Mouse (Mus musculus) gastrocnemius, adult 18-20 months (tissue): ENCODE results near the gene Raet1d. TPM values are rescaled to one million over a fixed set of nuclear protein-coding genes. Genes with fewer than 3 reads are reported as not detected.
A peak's percentile ranks its signal among the peaks of the same experiment; 100 is the strongest.
"Not testable (repeated sequence)": the region's sequence is repeated elsewhere in the genome, so short reads cannot be mapped to it uniquely, and the experiment has no call there.

Experiments used
- DNase-seq: peaks from one replicate; pipeline ENCODE4 v3.0.0; 2021; ENCODE audit warnings: low spot score
- long read RNA-seq, 2 experiments: library from polyadenylated mRNA; stranded (forward); transcript quantifications; one replicate each; pipeline ENCODE4 v2.0.0; 2021
- total RNA-seq, 2 experiments: library from RNA; stranded (reverse); gene quantifications; 2 replicates each; pipeline ENCODE4 v1.2.3; 2021

Gene Raet1d
- total RNA-seq: not detected
- long read RNA-seq, experiment 1: 0 reads
- long read RNA-seq, experiment 2: 0 reads

DNA sequence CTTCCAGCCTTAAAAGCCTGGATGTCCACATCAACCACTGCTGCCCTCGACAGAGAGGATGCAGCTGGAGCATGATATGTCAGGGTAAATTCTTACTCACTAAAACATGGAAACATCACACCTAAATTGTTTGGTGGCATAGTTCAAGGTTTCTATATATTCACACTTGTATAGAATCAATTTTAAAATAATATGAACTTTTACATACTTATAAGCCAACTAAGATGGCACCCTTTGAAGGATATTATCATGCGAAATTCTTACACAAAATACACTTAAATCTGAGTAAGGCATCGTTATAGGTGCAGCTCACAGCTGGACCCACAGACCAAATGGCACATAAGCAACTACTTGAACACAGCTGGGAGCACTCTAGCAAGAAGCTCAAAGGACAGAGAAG is at the start of gene Raet1d:
Gene Raet1d, plus strand, starts transcription at position 301 of the 400 bp plus-strand sequence.
- DNase-seq: not testable (repeated sequence)

DNA sequence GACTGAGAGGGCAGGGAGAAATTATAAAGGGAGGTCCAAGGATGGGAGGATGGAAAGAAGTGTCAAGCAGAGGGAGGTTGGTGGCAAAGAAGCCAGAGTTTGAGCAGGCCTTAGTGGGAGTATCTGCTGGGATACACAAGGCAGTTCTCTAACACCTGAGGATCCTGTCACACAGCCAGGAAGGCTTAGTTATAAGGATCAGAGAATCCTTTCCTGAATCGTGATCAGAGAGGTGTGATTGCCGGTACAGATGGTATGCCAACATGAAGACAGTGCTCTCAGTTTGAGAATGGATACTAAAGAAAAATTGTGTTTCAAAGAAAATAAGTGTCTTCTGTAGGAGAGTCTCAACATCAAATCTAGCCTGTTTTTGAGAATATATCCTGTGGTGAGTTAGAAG is 37.5 kb upstream of the Raet1d start:
- no peak for DNase-seq

DNA sequence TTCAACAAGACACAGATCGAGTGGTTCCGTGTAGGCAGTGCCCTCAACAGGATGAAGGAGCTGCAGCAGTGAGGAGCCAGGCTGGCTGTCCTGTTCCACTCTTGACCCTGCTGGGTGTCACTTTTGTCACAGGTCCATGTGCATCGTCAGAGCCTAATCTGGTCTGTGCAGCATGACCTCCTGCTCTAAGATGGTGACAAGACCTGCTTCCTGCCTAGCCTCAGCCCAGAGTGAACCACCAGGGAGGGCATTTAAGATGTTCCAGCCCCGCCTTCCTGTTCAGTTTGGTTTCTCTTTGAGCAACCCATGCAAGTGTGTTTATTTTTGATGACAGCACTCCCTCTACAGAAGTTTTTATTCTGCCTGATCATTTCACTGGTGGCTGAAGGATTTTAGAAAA is 14.6 kb upstream of the Raet1d start:
- DNase-seq: peak; percentile 61

DNA sequence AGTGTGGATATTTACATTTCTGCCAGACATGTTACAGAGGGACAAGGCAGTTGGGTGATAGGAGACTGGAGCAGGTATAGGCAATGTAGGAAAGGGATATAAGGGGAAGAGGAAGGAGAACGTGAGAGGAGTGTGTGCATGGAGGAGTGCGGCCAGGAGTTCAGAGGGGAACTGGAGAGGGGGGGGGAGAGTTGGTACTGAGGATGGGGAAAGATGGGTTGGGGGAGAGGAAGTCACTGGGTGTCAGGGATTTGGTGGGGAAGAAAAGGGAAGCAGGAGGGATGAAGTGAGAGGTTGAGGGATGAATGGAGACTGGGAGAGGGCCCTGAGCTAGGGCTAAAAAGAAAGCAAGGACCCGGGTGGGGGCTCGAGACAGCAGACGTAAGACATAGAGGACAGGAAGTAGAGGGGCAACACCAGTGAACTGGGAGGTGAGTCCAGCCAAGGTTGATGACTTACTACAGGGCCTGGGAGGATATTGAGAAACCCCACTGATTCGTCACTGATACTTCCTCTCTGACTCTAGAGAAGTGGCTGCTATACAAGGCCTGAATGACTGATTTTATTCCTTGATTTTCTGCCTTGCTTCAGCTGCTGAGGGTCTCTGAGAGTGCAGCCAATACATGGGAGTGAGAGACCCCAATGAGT is 6.7 kb upstream of the Raet1d start:
- not testable (repeated sequence) for DNase-seq

GRCm38 (mm10) chr10:22354196-22354574 is 6.2 kb upstream of the Raet1d start:
- not testable (repeated sequence) for DNase-seq

GRCm38 (mm10) chr10:22357373-22357772 is 3.0 kb upstream of the Raet1d start:
- not testable (repeated sequence) for DNase-seq

DNA sequence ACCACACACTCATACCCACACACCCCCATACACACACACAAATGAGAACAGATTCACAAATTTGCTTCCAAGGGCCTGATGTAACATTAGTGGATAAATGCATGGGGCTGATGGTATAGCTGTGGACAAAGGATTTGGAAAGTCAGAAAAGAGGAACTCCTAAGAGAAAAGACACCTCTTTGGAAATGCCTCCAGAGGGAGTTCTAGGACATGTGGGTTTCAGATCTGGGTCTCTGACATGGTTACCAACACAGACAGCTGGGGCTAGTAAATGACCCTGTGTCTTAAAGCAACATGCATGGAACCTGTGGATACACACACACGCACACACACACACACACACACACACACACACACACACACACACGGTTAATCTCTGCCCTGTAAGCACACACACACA is 605 bp downstream of the Raet1d start:
- DNase-seq: not testable (repeated sequence)

- not testable (repeated sequence) for DNase-seq
Observed at GRCm38 (mm10) chr10:22361415-22362352, 1.3 kb downstream of the Raet1d start.

DNA sequence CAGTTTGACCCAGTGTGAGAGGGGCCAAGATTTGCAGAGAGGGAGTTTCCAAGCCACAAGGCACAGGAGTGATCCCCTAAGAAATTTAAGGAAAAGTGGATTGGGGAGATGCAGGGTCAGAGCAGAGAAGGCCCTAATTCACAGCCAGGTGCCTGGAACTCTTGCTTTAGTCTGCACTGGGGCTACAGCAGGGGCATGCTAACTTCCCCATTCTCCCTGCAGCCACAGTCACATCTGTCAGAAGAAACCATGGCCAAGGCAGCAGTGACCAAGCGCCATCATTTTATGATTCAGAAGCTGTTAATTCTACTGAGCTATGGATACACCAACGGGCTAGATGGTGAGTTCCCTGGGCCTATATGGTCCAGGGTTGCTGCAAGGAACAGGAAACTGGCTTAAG is 2.1 kb downstream of the Raet1d start:
- DNase-seq: not testable (repeated sequence)

- not testable (repeated sequence) for DNase-seq
Observed at GRCm38 (mm10) chr10:22364915-22365314, 4.6 kb downstream of the Raet1d start.

DNA sequence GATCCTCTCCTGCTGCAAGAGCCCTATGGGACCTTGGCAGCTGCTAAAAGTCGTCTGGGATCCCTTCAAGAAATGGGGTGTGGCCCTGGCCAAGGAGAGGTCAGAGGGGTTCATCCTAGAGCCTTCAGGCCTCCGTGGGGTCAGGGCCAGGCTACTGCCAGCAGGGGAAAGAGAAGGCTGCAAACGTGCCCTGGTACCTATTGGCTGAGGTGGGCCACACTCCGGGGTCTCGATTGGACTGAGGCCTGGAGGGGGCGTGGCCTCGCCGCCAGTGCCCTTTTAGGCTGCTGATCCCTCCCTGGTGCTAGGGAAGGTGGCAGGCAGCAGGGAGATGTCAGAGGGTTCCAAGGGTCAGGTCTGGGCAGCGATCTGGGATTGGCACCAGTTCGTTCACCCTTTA is 20.9 kb downstream of the Raet1d start:
- not testable (repeated sequence) for DNase-seq

DNA sequence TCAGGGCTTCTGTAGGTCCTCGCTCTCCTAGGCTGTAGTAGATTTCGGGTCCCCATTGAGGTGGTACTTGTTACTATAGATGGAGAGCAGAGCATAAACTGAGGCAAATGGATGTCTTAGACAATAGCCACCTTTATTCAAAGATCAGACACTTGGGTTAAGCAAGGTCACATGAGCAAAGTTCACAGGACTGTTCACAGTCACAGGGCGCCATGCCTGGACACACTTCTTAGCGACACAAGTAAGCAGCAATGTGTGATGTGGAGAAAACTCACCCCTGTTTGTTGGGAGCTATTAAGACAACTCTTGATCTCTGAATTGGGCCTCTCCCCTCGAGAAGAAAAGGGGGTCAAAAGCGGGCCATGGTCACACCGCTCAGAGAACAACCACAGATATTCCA is 29.8 kb downstream of the Raet1d start:
- DNase-seq: not testable (repeated sequence)

DNA sequence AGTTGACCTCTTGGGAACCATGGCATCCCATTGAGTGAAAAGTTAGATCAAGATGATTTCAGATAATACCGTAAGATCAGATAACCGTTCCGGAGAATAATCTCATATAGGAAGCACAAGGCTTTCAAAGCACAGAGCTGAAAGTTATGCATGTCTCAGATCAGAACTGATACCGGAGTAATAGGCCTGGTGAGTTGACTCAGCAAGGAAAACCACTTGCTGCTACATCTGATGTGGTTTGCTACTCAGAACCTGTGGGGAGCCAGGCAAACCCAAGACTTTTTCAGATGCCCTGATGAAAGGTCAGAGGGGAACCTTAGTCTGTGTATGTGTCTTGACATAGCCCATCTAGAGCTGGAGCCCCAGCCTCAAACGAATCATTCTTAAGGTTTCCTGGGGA is 31.3 kb downstream of the Raet1d start:
- DNase-seq: not testable (repeated sequence)

DNA sequence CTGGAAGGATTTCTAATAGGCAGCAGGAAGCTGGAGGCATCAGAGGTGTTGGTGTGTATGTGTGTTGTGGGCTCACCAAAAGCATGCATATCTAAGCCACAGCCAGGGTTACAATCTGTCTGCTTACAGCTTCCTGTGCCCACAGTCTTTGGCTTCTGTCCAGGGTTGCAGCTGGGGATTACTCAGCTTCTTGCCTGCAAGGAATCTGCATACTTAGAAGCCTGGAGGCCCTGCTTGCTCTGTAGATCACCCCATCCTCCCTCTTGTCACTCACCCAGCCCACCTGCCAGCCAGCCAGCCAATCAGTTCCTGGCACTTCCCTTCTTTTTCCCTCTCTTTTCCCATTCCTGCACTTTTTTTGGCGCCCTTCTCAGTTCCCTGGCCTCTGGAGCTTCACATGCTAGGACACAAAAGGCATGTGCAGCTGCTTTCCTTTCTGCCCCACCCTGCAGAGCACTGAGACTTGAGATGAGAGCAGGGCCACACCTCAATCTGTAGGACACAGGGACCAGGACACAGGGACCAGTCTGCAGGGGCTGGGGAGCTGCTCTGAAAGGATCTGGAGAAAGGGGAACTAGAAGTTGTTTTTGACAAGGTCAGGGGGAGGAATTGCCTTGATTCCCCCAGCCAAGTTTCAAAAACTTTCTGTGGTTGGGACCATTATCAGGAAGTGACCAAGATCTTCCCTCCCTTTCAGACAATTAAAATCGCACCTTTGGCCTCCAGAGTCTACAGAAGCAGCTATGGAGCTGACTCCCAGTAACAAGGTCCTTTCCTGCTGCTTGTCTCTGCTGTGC is 32.9 kb downstream of the Raet1d start:
- not testable (repeated sequence) for DNase-seq

GRCm38 (mm10) chr10:22396680-22397079 is 36.3 kb downstream of the Raet1d start:
- not testable (repeated sequence) for DNase-seq

- DNase-seq: peak; percentile 40
Observed at GRCm38 (mm10) chr10:22402225-22402917, 42.0 kb downstream of the Raet1d start.

- DNase-seq: peak; percentile 3
Observed at GRCm38 (mm10) chr10:22413702-22414494, 53.5 kb downstream of the Raet1d start.
